Mouse (Mus musculus) adrenal gland, postnatal 36 days (tissue): ENCODE measurements around the gene Soat2. TPM values are rescaled to one million over a fixed set of nuclear protein-coding genes. Genes with fewer than 3 reads are reported as not detected.

Experiments used
- DNase-seq, 2 experiments: peaks; one replicate each; pipeline ENCODE4 v3.0.0; 2021; ENCODE audit warnings: mixed read lengths in 1 of 2
- total RNA-seq, 2 experiments: library from RNA; stranded (reverse); gene quantifications; 2 replicates each; pipeline ENCODE4 v1.2.3; 2021

The Soat2 gene
- total RNA-seq, 2 experiments from 2014 or later: 0.40 to 0.49 TPM

- DNase-seq: no peak
These were observed 42.0 kb downstream of the Soat2 start for GRCm38 (mm10) chr15:102192271-102192812.

- DNase-seq: no peak
These were observed 42.6 kb downstream of the Soat2 start for GRCm38 (mm10) chr15:102192820-102193386.

DNA sequence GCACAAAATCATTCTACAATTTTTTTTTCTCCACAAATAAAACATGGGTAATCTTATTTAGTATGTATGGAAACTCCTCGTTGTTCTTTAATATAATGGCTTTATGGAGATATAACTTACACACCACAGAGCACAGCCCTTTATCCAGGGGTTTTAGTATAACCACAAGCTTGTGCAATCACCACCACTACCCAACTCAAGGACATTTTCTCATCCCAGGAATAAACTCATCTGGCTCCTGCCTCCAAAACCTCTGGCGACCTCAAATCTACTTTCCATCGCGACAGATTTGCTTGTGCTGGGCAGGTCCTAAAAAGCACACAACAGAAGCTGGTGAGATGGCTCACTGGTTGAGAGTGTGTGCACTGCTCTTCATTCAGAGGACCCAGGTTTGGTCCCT is 43.3 kb downstream of the Soat2 start:
- DNase-seq: no peak

GRCm38 (mm10) chr15:102194439-102194838 is 44.1 kb downstream of the Soat2 start:
- DNase-seq: no peak

GRCm38 (mm10) chr15:102195373-102195772 is 45.0 kb downstream of the Soat2 start:
- no peak for DNase-seq

DNA sequence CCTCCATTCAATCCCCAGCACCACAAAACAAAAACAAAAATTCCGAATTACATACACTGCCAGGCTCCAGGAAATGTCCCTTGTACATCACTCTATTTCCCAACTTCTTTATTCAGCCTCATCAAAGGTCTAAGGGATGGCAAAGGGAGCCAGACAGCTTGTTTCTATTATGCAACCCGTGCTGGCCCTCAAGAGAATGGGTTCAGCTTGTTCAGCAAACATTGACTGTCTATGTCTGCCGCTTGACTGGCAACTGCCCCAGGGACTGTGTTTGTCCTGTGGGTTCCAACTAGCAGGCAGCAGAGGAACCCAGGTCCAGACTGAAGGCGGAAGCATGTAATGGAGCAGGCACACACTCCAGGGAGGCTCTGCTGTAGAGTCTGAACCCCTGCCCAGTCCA is 48.5 kb downstream of the Soat2 start:
- peak in 1 of 2 experiments; percentile 43 for DNase-seq

DNA sequence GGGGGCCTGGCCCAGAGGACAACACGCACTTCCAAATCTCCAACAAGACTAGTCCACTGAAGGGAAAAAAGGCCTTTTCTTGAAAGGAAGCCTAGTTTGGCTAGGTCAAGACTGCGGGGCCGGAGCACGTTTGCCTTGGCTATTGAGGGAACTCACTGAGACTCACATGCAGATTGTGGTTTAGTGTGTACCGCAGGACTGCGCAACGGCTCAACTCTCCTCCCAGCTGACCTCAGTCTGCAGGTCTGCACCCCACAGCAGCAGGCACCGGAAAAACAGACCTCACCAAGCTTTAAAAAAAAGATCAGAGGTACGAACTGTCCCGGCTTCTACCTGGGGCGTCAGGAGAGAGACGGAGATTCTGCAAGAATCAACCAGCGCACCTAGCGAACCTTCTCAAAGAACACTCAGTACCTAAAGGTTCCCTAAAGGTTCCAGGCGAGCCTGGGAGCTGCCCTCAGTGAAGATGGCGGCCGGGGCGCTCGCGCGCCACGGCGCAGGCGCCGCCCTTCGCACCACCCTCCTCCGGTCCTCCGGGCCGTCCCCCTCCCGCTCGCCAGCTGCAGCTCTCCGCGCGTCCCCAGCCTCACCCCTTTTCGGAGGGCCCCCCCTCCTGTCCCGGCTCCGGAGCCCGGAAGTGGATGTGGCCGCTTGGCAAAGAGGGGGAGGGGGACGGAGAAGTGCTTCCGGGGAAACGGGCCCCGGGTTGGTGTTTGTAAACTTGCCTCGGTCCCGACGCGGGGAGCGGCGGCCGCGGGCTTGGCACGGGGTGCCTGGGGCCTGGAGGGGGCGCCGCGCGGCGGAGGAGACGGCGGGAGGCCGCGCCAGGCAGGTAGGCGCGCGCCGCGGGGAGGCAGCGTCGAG is 52.9 kb downstream of the Soat2 start, which contains the start of gene Zfp740:
Zfp740 (plus strand) TSS at position 279 of the 864 bp plus-strand sequence.
- peak; percentile 97 to 99 for DNase-seq

GRCm38 (mm10) chr15:102203835-102204381 is 53.6 kb downstream of the Soat2 start:
- peak; percentile 77 to 86 for DNase-seq

- peak in 1 of 2 experiments; percentile 62 for DNase-seq
These were observed 54.6 kb downstream of the Soat2 start, which contains the start of gene Csad for GRCm38 (mm10) chr15:102204674-102205505. Csad (minus strand) TSS chr15:102204724.

DNA sequence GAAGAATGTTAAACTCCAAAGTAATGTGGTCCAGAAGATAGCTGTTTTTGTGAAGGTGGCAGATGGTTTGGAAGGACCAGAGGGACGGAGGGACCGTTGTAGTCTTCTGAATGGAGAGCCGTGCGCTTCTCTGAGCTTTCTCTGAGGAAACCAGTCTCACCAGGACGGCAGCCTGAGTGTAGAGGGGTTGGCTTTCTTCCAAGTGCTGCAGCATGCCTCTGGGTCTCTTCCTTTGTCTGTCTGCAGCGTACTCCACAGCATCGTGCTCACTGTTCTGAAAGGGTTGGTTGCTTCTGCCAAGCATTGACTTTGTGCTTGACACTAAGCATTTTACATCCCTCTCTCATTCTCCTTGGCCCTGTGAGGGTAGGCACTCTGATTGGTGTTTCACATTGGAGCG is 55.5 kb downstream of the Soat2 start:
- peak in 1 of 2 experiments; percentile 41 for DNase-seq

DNA sequence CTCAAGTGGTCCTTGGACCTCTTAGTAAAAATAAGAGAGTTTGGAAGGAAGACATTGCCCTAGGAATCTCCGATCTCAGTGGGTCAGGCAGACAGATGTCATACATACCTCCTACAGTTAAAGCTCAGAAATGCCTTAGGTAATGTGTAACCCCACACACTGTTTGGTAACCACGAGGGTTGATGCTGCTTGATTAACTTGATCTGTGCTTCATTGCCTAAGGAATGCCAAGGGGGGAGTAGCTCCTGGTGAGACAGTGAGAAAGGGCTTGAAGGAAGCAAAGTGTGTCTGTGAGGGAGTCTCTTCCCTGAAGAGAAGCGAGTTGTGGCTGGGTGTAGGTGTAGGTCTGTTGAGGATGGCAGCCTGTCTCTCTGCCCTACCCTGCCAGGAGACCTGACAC is 57.0 kb downstream of the Soat2 start:
- no peak for DNase-seq

DNA sequence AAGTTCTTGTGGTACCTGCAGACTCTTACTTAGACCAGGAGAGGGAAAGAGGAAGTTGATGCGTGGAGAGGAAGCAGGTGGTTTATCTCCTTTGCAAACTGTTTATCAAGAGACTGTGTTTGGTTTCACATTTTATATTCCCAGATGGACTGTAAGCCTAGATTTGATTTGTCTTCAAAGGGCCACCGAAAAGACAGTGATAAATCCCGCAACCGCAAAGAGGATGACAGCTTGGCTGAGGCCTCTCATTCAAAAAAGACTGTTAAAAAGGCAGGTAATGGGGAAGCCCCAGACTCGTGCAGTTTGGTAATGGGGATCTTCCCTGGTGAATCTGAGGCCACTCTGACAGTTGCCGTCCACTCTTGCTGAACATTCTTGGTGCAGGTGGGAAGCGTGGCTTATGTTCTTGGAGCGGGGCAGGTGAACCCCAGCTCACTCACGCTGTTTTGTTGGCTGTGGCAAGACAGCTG is 57.8 kb downstream of the Soat2 start:
- DNase-seq: no peak

- DNase-seq: no peak
These were observed 58.8 kb downstream of the Soat2 start for GRCm38 (mm10) chr15:102209114-102209513.

GRCm38 (mm10) chr15:102210816-102211215 is 60.5 kb downstream of the Soat2 start:
- no peak for DNase-seq

- no peak for DNase-seq
These were observed 61.6 kb downstream of the Soat2 start for GRCm38 (mm10) chr15:102211895-102212294.

Other genes with a start within 250 kb of the Soat2 start
- not detected for gene Krt4, start 225.8 kb upstream of the Soat2 start, total RNA-seq
- 1 to 10 TPM in 1 of 2 experiments, under 1 TPM in 1; 0.99 to 1.5 TPM for gene Krt79, start 210.2 kb upstream of the Soat2 start, total RNA-seq
- gene Krt78, start 196.2 kb upstream of the Soat2 start, total RNA-seq: not detected
- gene Krt8, start 146.0 kb upstream of the Soat2 start, total RNA-seq: 1 to 10 TPM in 1 of 2 experiments, under 1 TPM in 1; 0.46 to 1.9 TPM
- gene Krt18, start 122.3 kb upstream of the Soat2 start, total RNA-seq: 1 to 10 TPM in 1 of 2 experiments, under 1 TPM in 1; 0.76 to 3.3 TPM
- gene Eif4b, start 76.8 kb upstream of the Soat2 start, total RNA-seq: 100 to 1,000 TPM; 225 to 261 TPM
- 10 to 100 TPM; 68.4 to 87.6 TPM for gene Tns2, start 50.1 kb upstream of the Soat2 start, total RNA-seq
- gene Spryd3, start 14.3 kb upstream of the Soat2 start, total RNA-seq: 10 to 100 TPM; 34.4 to 42.4 TPM
- gene Igfbp6, start 6.2 kb upstream of the Soat2 start, total RNA-seq: 10 to 100 TPM; 43.4 to 51.3 TPM
- gene Zfp740, start 52.7 kb downstream of the Soat2 start, total RNA-seq: 10 to 100 TPM; 52.6 to 66.7 TPM
- 10 to 100 TPM; 79.0 to 83.7 TPM for gene Csad, start 54.2 kb downstream of the Soat2 start, total RNA-seq
- 1 to 10 TPM; 1.5 to 2.9 TPM for gene Itgb7, start 81.4 kb downstream of the Soat2 start, total RNA-seq
- 10 to 100 TPM; 21.7 to 30.4 TPM for gene Rarg, start 107.0 kb downstream of the Soat2 start, total RNA-seq
- not detected for gene Gm9918, start 120.0 kb downstream of the Soat2 start, total RNA-seq
- gene Mfsd5, start 128.9 kb downstream of the Soat2 start, total RNA-seq: 10 to 100 TPM; 39.0 to 40.0 TPM
- gene Espl1, start 145.7 kb downstream of the Soat2 start, total RNA-seq: 1 to 10 TPM; 3.2 to 3.6 TPM
- gene Pfdn5, start 175.6 kb downstream of the Soat2 start, total RNA-seq: 100 to 1,000 TPM; 420 TPM
- gene Myg1, start 181.2 kb downstream of the Soat2 start, total RNA-seq: 10 to 100 TPM; 59.0 to 59.1 TPM
- gene Aaas, start 200.2 kb downstream of the Soat2 start, total RNA-seq: 10 to 100 TPM; 13.7 to 16.2 TPM
- gene Sp7, start 216.7 kb downstream of the Soat2 start, total RNA-seq: under 1 TPM in 1 of 2 experiments, not detected in 1; 0.16 TPM